Mouse (Mus musculus): ENCODE measurements around the gene Cdh13. TPM values are rescaled to one million over a fixed set of nuclear protein-coding genes. Genes with fewer than 3 reads are reported as not detected.

The Cdh13 gene
- polyA plus RNA-seq, 1 experiment from 2014 or later: 159 TPM

DNA sequence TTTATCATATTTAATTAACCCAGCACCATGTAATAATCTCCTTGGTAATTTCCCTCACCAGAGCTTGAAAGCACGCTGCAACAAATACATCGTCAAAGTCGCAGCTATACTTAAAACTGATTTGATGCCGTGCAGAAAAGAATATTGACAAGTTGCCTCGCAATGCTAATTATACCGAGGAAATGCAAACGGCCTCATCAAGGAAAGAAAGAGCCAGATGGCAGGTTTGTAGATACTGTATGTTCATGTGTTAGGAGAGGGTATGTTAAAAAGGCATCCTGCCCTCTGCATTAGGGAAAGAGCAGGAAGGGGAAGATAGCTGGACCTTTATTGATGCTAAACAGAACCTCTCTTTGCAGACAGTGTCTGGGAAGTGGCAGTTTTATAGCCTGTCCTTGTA, 132.1 kb downstream of the Cdh13 start:
- H3K27me3 ChIP-seq (ENCODE audit: control insufficient read depth, insufficient read depth, low read depth, low read length): no peaks in the 10 kb centered on the region; the same call in 1 of the 2 replicates
- no peak overlapping the region for H3K4me3 ChIP-seq (ENCODE audit: low read depth, low read length)
- no peak for ATAC-seq
- H3K4me2 ChIP-seq (ENCODE audit: low read length): no peak overlapping the region
- H3K36me3 ChIP-seq (ENCODE audit: control insufficient read depth, insufficient read depth, low read length): no peaks in the 10 kb centered on the region
- no peaks in the 10 kb centered on the region for H3K4me1 ChIP-seq (ENCODE audit: control insufficient read depth, insufficient read depth, low read length)
- 61% methylated on average over 7 of the region's 7 CpGs for WGBS
- H3K9me3 ChIP-seq (replicated peaks; ENCODE audit: control insufficient read depth, low read length, poor library complexity, severe bottlenecking): no peaks in the 10 kb centered on the region
- no peak overlapping the region for H3K9ac ChIP-seq (ENCODE audit: low read depth, low read length)
- H3K27ac ChIP-seq (ENCODE audit: low read length): no peak overlapping the region

DNA sequence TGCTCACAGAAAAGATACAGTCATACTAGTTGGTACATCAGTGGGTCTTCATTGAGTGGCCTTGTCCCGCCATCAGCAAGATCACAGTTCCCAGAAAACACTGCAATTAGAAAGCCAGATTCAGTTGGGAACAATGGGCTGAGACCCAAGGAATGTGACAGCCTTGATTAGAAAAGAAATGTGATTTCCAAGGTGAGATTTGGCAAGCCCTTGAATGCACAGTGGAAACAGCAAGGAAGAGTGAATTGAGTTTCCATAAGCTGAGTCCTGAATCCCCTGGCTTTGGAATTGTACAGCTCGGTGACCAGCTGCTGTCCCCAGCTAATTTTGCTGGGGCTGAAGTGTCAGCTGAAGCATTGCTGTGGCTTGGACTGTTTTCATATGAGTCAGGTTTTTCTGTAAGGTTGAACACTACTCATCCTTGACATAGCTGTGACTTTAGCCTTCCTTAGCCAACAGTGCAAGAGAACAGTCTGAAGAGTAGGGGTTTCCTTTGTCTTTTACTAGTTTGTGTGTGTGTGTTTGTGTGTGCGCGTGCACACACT, 133.3 kb downstream of the Cdh13 start:
- Histone ChIP-seq H3K4me3 (ENCODE audit: low read depth, low read length) (no peak overlapping the region), H3K9me3 (replicated peaks; ENCODE audit: control insufficient read depth, low read length, poor library complexity, severe bottlenecking) (no peaks in the 10 kb centered on the region), H3K4me1 (ENCODE audit: control insufficient read depth, insufficient read depth, low read length) (no peaks in the 10 kb centered on the region), H3K36me3 (ENCODE audit: control insufficient read depth, insufficient read depth, low read length) (no peaks in the 10 kb centered on the region), H3K27me3 (ENCODE audit: control insufficient read depth, insufficient read depth, low read depth, low read length) (no peaks in the 10 kb centered on the region; the same call in 1 of the 2 replicates), H3K4me2 (ENCODE audit: low read length) (no peak overlapping the region), H3K27ac (ENCODE audit: low read length) (no peak overlapping the region), H3K9ac (ENCODE audit: low read depth, low read length) (no peak overlapping the region)
- ATAC-seq: no peak
- 91% methylated on average over 4 of the region's 4 CpGs for WGBS

- Histone ChIP-seq H3K27me3 (ENCODE audit: control insufficient read depth, insufficient read depth, low read depth, low read length) (no peaks in the 10 kb centered on the region; the same call in 1 of the 2 replicates), H3K9me3 (replicated peaks; ENCODE audit: control insufficient read depth, low read length, poor library complexity, severe bottlenecking) (no peaks in the 10 kb centered on the region), H3K4me1 (ENCODE audit: control insufficient read depth, insufficient read depth, low read length) (no peaks in the 10 kb centered on the region), H3K4me2 (ENCODE audit: low read length) (no peak overlapping the region), H3K27ac (ENCODE audit: low read length) (no peak overlapping the region), H3K9ac (ENCODE audit: low read depth, low read length) (no peak overlapping the region), H3K4me3 (ENCODE audit: low read depth, low read length) (no peak overlapping the region), H3K36me3 (ENCODE audit: control insufficient read depth, insufficient read depth, low read length) (no peaks in the 10 kb centered on the region)
- ATAC-seq: no peak
- WGBS: 92% methylated on average over 10 of the region's 10 CpGs
Measured at GRCm38 (mm10) chr8:118422624-118423023, 139.1 kb downstream of the Cdh13 start.

DNA sequence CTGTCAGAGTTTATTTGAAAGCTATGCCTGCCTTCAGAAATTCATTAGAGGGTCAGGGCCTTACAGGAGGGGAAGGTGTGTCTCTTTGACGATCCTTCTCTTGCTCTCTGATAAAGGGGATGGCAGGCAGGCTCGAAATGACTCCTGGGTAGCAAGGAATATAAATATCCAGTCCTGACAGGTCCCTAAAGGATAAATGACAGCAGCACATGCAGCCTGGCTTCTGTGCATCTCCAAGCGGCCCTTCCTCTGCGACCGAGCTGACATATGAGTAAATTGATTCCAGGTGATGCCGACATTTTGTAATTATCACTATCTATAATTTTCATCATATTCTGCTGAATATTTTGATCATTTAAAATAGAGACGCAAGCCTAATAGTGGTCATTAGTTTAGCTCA, 145.4 kb downstream of the Cdh13 start:
- no peaks in the 10 kb centered on the region for H3K27me3 ChIP-seq (ENCODE audit: control insufficient read depth, insufficient read depth, low read depth, low read length)

GRCm38 (mm10) chr8:118431731-118432440, 148.4 kb downstream of the Cdh13 start:
- H3K4me1 ChIP-seq (ENCODE audit: control insufficient read depth, insufficient read depth, low read length): peaks cover 3% of the 10 kb centered on the region
- no peak for ATAC-seq
- no peaks in the 10 kb centered on the region for H3K27me3 ChIP-seq (ENCODE audit: control insufficient read depth, insufficient read depth, low read depth, low read length)
- H3K9me3 ChIP-seq (replicated peaks; ENCODE audit: control insufficient read depth, low read length, poor library complexity, severe bottlenecking): no peaks in the 10 kb centered on the region
- H3K4me2 ChIP-seq (ENCODE audit: low read length): no peak overlapping the region
- H3K27ac ChIP-seq (ENCODE audit: low read length): no peak overlapping the region
- H3K36me3 ChIP-seq (ENCODE audit: control insufficient read depth, insufficient read depth, low read length): no peaks in the 10 kb centered on the region
- no peak overlapping the region for H3K4me3 ChIP-seq (ENCODE audit: low read depth, low read length)
- 79% methylated on average over 11 of the region's 11 CpGs for WGBS
- H3K9ac ChIP-seq (ENCODE audit: low read depth, low read length): no peak overlapping the region

More for the DNA sequence above, 145.4 kb downstream of the Cdh13 start:
- Histone ChIP-seq H3K4me2 (ENCODE audit: low read length) (no peak overlapping the region), H3K36me3 (ENCODE audit: control insufficient read depth, insufficient read depth, low read length) (no peaks in the 10 kb centered on the region), H3K4me3 (ENCODE audit: low read depth, low read length) (no peak overlapping the region), H3K9ac (ENCODE audit: low read depth, low read length) (no peak overlapping the region), H3K4me1 (ENCODE audit: control insufficient read depth, insufficient read depth, low read length) (no peaks in the 10 kb centered on the region), H3K27ac (ENCODE audit: low read length) (no peak overlapping the region), H3K9me3 (replicated peaks; ENCODE audit: control insufficient read depth, low read length, poor library complexity, severe bottlenecking) (no peaks in the 10 kb centered on the region)
- 65% methylated on average over 7 of the region's 7 CpGs for WGBS
- ATAC-seq: no peak

GRCm38 (mm10) chr8:118433553-118434180, 150.1 kb downstream of the Cdh13 start:
- WGBS: 94% methylated on average over 3 of the region's 3 CpGs
- H3K9me3 ChIP-seq (replicated peaks; ENCODE audit: control insufficient read depth, low read length, poor library complexity, severe bottlenecking): no peaks in the 10 kb centered on the region
- no peak overlapping the region for H3K27ac ChIP-seq (ENCODE audit: low read length)
- H3K27me3 ChIP-seq (ENCODE audit: control insufficient read depth, insufficient read depth, low read depth, low read length): no peaks in the 10 kb centered on the region
- H3K4me1 ChIP-seq (ENCODE audit: control insufficient read depth, insufficient read depth, low read length): peaks cover 13% of the 10 kb centered on the region
- no peak overlapping the region for H3K4me2 ChIP-seq (ENCODE audit: low read length)
- ATAC-seq: no peak
- no peak overlapping the region for H3K9ac ChIP-seq (ENCODE audit: low read depth, low read length)
- H3K4me3 ChIP-seq (ENCODE audit: low read depth, low read length): no peak overlapping the region
- no peaks in the 10 kb centered on the region for H3K36me3 ChIP-seq (ENCODE audit: control insufficient read depth, insufficient read depth, low read length)

GRCm38 (mm10) chr8:118436751-118437150, 153.2 kb downstream of the Cdh13 start:
- Histone ChIP-seq H3K27me3 (ENCODE audit: control insufficient read depth, insufficient read depth, low read depth, low read length) (no peaks in the 10 kb centered on the region), H3K4me3 (ENCODE audit: low read depth, low read length) (no peak overlapping the region), H3K4me1 (ENCODE audit: control insufficient read depth, insufficient read depth, low read length) (peaks cover 13% of the 10 kb centered on the region), H3K9ac (ENCODE audit: low read depth, low read length) (no peak overlapping the region), H3K4me2 (ENCODE audit: low read length) (no peak overlapping the region), H3K27ac (ENCODE audit: low read length) (no peak overlapping the region), H3K9me3 (replicated peaks; ENCODE audit: control insufficient read depth, low read length, poor library complexity, severe bottlenecking) (no peaks in the 10 kb centered on the region), H3K36me3 (ENCODE audit: control insufficient read depth, insufficient read depth, low read length) (no peaks in the 10 kb centered on the region)
- ATAC-seq: no peak
- 74% methylated on average over 5 of the region's 5 CpGs for WGBS

- 47% methylated on average over 10 of the region's 10 CpGs for WGBS
- no peaks in the 10 kb centered on the region for H3K9me3 ChIP-seq (replicated peaks; ENCODE audit: control insufficient read depth, low read length, poor library complexity, severe bottlenecking)
- peaks cover 13% of the 10 kb centered on the region for H3K4me1 ChIP-seq (ENCODE audit: control insufficient read depth, insufficient read depth, low read length)
- H3K36me3 ChIP-seq (ENCODE audit: control insufficient read depth, insufficient read depth, low read length): no peaks in the 10 kb centered on the region
- ATAC-seq: no peak
- H3K4me3 ChIP-seq (ENCODE audit: low read depth, low read length): no peak overlapping the region
- H3K9ac ChIP-seq (ENCODE audit: low read depth, low read length): no peak overlapping the region
- no peak overlapping the region for H3K4me2 ChIP-seq (ENCODE audit: low read length)
- H3K27ac ChIP-seq (ENCODE audit: low read length): peak overlapping the region; percentile 54; the same call in 1 of the 2 replicates
- no peaks in the 10 kb centered on the region for H3K27me3 ChIP-seq (ENCODE audit: control insufficient read depth, insufficient read depth, low read depth, low read length)
Measured at GRCm38 (mm10) chr8:118437152-118437551, 153.6 kb downstream of the Cdh13 start.

GRCm38 (mm10) chr8:118437874-118438273, 154.3 kb downstream of the Cdh13 start:
- H3K4me1 ChIP-seq (ENCODE audit: control insufficient read depth, insufficient read depth, low read length): peaks cover 13% of the 10 kb centered on the region
- no peak overlapping the region for H3K27ac ChIP-seq (ENCODE audit: low read length)
- H3K9ac ChIP-seq (ENCODE audit: low read depth, low read length): no peak overlapping the region
- no peak for ATAC-seq
- H3K36me3 ChIP-seq (ENCODE audit: control insufficient read depth, insufficient read depth, low read length): no peaks in the 10 kb centered on the region
- no peaks in the 10 kb centered on the region for H3K27me3 ChIP-seq (ENCODE audit: control insufficient read depth, insufficient read depth, low read depth, low read length)
- no peak overlapping the region for H3K4me3 ChIP-seq (ENCODE audit: low read depth, low read length)
- 39% methylated on average over 3 of the region's 3 CpGs for WGBS
- no peaks in the 10 kb centered on the region for H3K9me3 ChIP-seq (replicated peaks; ENCODE audit: control insufficient read depth, low read length, poor library complexity, severe bottlenecking)
- H3K4me2 ChIP-seq (ENCODE audit: low read length): no peak overlapping the region

Measured in midbrain, embryonic 16.5 days (tissue).